Mouse (Mus musculus) erythroblast, embryonic 14.5 days (primary cell): Measurements from ENCODE around the gene Sdr42e1. TPM values are rescaled to one million over a fixed set of nuclear protein-coding genes. Genes with fewer than 3 reads are reported as not detected.

ENCODE experiments used
- H3K27me3 ChIP-seq: 2 replicates; pipeline ENCODE4 v1.6.1; 2012; ENCODE audit warnings: inconsistent platforms; ENCODE audit not compliant: control insufficient read depth
- H3K36me3 ChIP-seq: 2 replicates; pipeline ENCODE4 v1.6.1; 2012; ENCODE audit warnings: mild to moderate bottlenecking, inconsistent platforms; ENCODE audit not compliant: control insufficient read depth
- H3K4me1 ChIP-seq: 2 replicates; pipeline ENCODE4 v1.6.1; 2012; ENCODE audit warnings: inconsistent platforms; ENCODE audit not compliant: control insufficient read depth
- H3K4me3 ChIP-seq: replicated peaks from 2 replicates; pipeline ENCODE3; 2012; ENCODE audit warnings: moderate library complexity, mild to moderate bottlenecking, inconsistent platforms
- H3K9me3 ChIP-seq: 2 replicates; pipeline ENCODE4 v1.6.1; 2012; ENCODE audit warnings: low read length, inconsistent platforms, mixed read lengths; ENCODE audit not compliant: control insufficient read depth
- GATA1 ChIP-seq: IDR thresholded peaks from 2 replicates; pipeline ENCODE4 v1.6.1; 2012; ENCODE audit warnings: low read length, inconsistent platforms, mixed read lengths
- TAL1 ChIP-seq: IDR thresholded peaks from 3 replicates; pipeline ENCODE4 v1.6.1; 2012; ENCODE audit warnings: low read length, inconsistent platforms, mixed read lengths
- polyA plus RNA-seq: library from polyadenylated mRNA; stranded (reverse); fragments of >175 nt; gene quantifications from 2 replicates; pipeline ENCODE4 v1.2.3, GENCODE M21; 2012

Gene Sdr42e1
- polyA plus RNA-seq, 1 experiment, result not detected

- Histone ChIP-seq H3K9me3 (no peaks in the 10 kb centered on the region), H3K27me3 (no peaks in the 10 kb centered on the region; the same call in 1 of the 2 replicates), H3K4me3 (no peak overlapping the region), H3K4me1 (peaks cover 3% of the 10 kb centered on the region), H3K36me3 (no peaks in the 10 kb centered on the region)
- TF ChIP-seq TAL1, result no peak
- TF ChIP-seq GATA1, result no peak
These were observed 931 bp downstream of the Sdr42e1 start for GRCm38 (mm10) chr8:117672558-117672957.

GRCm38 (mm10) chr8:117670461-117670860 lies 3.0 kb downstream of the Sdr42e1 start:
- H3K4me1 ChIP-seq, result peaks cover 3% of the 10 kb centered on the region
- H3K4me3 ChIP-seq, result no peak overlapping the region
- H3K36me3 ChIP-seq, result no peaks in the 10 kb centered on the region
- no peaks in the 10 kb centered on the region; the same call in 1 of the 2 replicates for H3K27me3 ChIP-seq
- H3K9me3 ChIP-seq, result no peaks in the 10 kb centered on the region; the same call in 1 of the 2 replicates
- no peak for TF ChIP-seq GATA1
- no peak for TF ChIP-seq TAL1

GRCm38 (mm10) chr8:117667349-117668124 lies 6.0 kb downstream of the Sdr42e1 start:
- H3K27me3 ChIP-seq, result no peaks in the 10 kb centered on the region; the same call in 1 of the 2 replicates
- TF ChIP-seq GATA1, result no peak
- TF ChIP-seq TAL1, result no peak
- peaks cover 7% of the 10 kb centered on the region; the same call in 1 of the 2 replicates for H3K9me3 ChIP-seq

GRCm38 (mm10) chr8:117660358-117661031 lies 13.0 kb downstream of the Sdr42e1 start:
- TF ChIP-seq GATA1 (no peak), TAL1 (no peak)
- Histone ChIP-seq H3K4me3 (no peak overlapping the region), H3K27me3 (no peaks in the 10 kb centered on the region), H3K9me3 (peaks cover 7% of the 10 kb centered on the region; the same call in 1 of the 2 replicates), H3K4me1 (no peaks in the 10 kb centered on the region), H3K36me3 (no peaks in the 10 kb centered on the region; the same call in 1 of the 2 replicates)

More at GRCm38 (mm10) chr8:117667349-117668124, 6.0 kb downstream of the Sdr42e1 start:
- H3K4me3 ChIP-seq, result no peak overlapping the region
- no peaks in the 10 kb centered on the region; the same call in 1 of the 2 replicates for H3K36me3 ChIP-seq
- H3K4me1 ChIP-seq, result no peaks in the 10 kb centered on the region

GRCm38 (mm10) chr8:117658990-117659389 lies 14.5 kb downstream of the Sdr42e1 start:
- no peaks in the 10 kb centered on the region; the same call in 1 of the 2 replicates for H3K36me3 ChIP-seq
- no peaks in the 10 kb centered on the region for H3K27me3 ChIP-seq
- H3K4me3 ChIP-seq, result no peak overlapping the region
- peaks cover 7% of the 10 kb centered on the region; the same call in 1 of the 2 replicates for H3K9me3 ChIP-seq
- H3K4me1 ChIP-seq, result no peaks in the 10 kb centered on the region
- TF ChIP-seq GATA1 (no peak), TAL1 (no peak)

DNA sequence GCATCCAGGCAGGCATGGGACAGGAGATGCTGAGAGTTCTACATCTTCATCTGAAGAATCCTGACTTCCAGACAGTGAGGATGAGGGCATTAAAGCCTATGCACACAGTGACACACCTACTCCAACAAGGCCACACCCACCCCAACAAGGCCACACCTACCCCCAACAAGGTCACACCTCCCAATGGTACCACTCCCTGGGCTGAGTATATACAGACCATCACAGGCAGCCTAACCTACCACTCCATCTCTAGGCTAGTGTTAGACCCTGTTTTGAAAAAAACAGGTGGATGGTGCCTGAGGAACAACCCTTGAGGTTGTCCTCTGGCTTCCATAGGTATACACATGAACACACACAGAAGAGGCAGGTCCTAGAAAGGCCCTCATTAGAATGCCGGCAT lies 21.2 kb downstream of the Sdr42e1 start:
- Histone ChIP-seq H3K27me3 (no peaks in the 10 kb centered on the region), H3K4me1 (no peaks in the 10 kb centered on the region), H3K4me3 (no peak overlapping the region), H3K36me3 (no peaks in the 10 kb centered on the region), H3K9me3 (peaks cover 26% of the 10 kb centered on the region)
- TF ChIP-seq GATA1 (no peak), TAL1 (no peak)

DNA sequence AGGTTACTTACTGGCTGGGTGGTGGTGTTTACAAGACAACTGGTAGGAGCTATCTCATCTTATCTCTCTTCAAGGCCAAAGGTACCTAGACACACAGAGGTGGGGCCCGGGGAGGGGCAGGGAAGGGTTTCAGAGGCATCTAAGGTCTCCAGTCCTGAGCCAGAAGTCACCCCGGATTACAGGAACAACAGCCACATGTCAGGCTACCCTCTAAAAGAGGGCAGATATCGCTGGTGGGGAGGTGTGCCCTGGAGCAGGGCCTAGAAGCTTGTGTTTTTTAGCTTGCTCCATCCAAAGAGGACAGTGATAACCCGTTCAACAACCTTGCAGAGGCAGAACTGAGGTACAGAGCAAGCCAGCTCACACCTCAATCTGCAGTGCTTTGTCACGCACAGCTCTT lies 27.0 kb downstream of the Sdr42e1 start:
- no peaks in the 10 kb centered on the region for H3K27me3 ChIP-seq
- peaks cover 21% of the 10 kb centered on the region for H3K9me3 ChIP-seq
- TF ChIP-seq TAL1 (no peak), GATA1 (no peak)
- no peak overlapping the region for H3K4me3 ChIP-seq
- H3K4me1 ChIP-seq, result no peaks in the 10 kb centered on the region
- H3K36me3 ChIP-seq, result no peaks in the 10 kb centered on the region

DNA sequence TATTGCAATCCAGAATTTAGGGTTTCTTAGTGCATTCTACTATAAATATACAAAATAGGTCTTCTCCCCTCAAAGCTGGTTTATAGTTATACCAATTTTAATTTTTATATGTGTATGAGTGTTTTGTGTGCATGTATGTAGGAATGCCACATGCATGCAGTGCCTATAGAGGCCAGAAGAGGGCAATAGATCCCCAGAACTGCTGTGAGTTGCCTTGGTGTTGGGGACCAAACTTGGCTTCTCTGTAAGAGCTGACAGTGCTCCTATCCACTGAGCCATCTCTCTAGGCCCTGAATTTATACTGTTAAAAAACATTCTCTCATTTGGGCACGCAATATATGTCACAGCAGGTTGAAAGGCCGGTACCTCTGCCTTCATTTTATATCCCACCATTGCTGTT lies 27.5 kb downstream of the Sdr42e1 start:
- H3K36me3 ChIP-seq, result no peaks in the 10 kb centered on the region
- TF ChIP-seq TAL1 (no peak), GATA1 (no peak)
- no peaks in the 10 kb centered on the region for H3K4me1 ChIP-seq
- H3K27me3 ChIP-seq, result no peaks in the 10 kb centered on the region
- peaks cover 20% of the 10 kb centered on the region for H3K9me3 ChIP-seq
- H3K4me3 ChIP-seq, result no peak overlapping the region

- Histone ChIP-seq H3K4me1 (no peaks in the 10 kb centered on the region), H3K4me3 (no peak overlapping the region), H3K36me3 (no peaks in the 10 kb centered on the region), H3K9me3 (peaks cover 22% of the 10 kb centered on the region), H3K27me3 (no peaks in the 10 kb centered on the region)
- no peak for TF ChIP-seq GATA1
These were observed 28.0 kb downstream of the Sdr42e1 start for GRCm38 (mm10) chr8:117645486-117645885.
